Mouse (Mus musculus) neural tube, embryonic 14.5 days (tissue): ENCODE measurements around the gene Gm13289. TPM values are rescaled to one million over a fixed set of nuclear protein-coding genes. Genes with fewer than 3 reads are reported as not detected.
"Not testable (repeated sequence)": the region's sequence is repeated elsewhere in the genome, so short reads cannot be mapped to it uniquely, and the experiment has no call there.

ENCODE experiments used
- ATAC-seq: fragments of 200-750 bp; cut with Nextera tagmentation; 2 replicates; pipeline ENCODE4 v1.8.0; 2017; ENCODE audit warnings: low read depth, mild to moderate bottlenecking, moderate TSS enrichment, moderate library complexity
- H3K27ac ChIP-seq: fragments of 300-500 bp; sonication (generic); 2 replicates; pipeline ENCODE4 v1.5.1; 2014; ENCODE audit warnings: low read depth, mild to moderate bottlenecking, control low read depth, low read length, moderate library complexity, mixed read lengths
- H3K27me3 ChIP-seq: fragments of 300-500 bp; sonication (generic); 2 replicates; pipeline ENCODE4 v1.6.1; 2014; ENCODE audit warnings: low read length; ENCODE audit not compliant: control insufficient read depth, insufficient read depth
- H3K36me3 ChIP-seq: fragments of 300-500 bp; sonication (generic); 2 replicates; pipeline ENCODE4 v1.6.1; 2014; ENCODE audit warnings: low read length, mixed read lengths; ENCODE audit not compliant: control insufficient read depth, insufficient read depth
- H3K4me1 ChIP-seq: fragments of 300-500 bp; sonication (generic); 2 replicates; pipeline ENCODE4 v1.6.1; 2014; ENCODE audit warnings: low read length; ENCODE audit not compliant: control insufficient read depth, insufficient read depth
- H3K4me2 ChIP-seq: fragments of 300-500 bp; sonication (generic); 2 replicates; pipeline ENCODE4 v1.6.1; 2014; ENCODE audit warnings: mild to moderate bottlenecking, low read depth, low read length, control low read depth
- H3K4me3 ChIP-seq: fragments of 300-500 bp; sonication (generic); 2 replicates; pipeline ENCODE4 v1.5.1; 2014; ENCODE audit warnings: low read depth, low read length, control low read depth, mixed read lengths
- H3K9ac ChIP-seq: fragments of 300-500 bp; sonication (generic); replicated peaks from 2 replicates; pipeline ENCODE4 v1.6.1; 2014; ENCODE audit warnings: low read depth, mild to moderate bottlenecking, control low read depth, low read length, mixed read lengths
- H3K9me3 ChIP-seq: fragments of 300-500 bp; sonication (generic); 2 replicates; pipeline ENCODE4 v1.6.1; 2016; ENCODE audit warnings: low read length; ENCODE audit not compliant: control insufficient read depth
- WGBS: fragments of 180-500 bp; shearing (Covaris S2); extraction: QIAGEN DNeasy Blood & Tissue Kit; methylation state at CpG from one replicate; pipeline ENCODE4 v1.1.7; 2014; 5-methylcytosine and 5-hydroxymethylcytosine counted together
- polyA plus RNA-seq: library from polyadenylated mRNA; unstranded; fragments of >200 nt; fragmentation: Nextera tagmentation; extraction: Ambion mirVana; gene quantifications from 2 replicates; pipeline ENCODE4 v1.2.1, GENCODE M21; 2014

The Gm13289 gene
- polyA plus RNA-seq, 1 experiment from 2014 or later, result not detected

- H3K4me3 ChIP-seq, H3K36me3 ChIP-seq, H3K27ac ChIP-seq, H3K9ac ChIP-seq, ATAC-seq, H3K9me3 ChIP-seq, H3K4me1 ChIP-seq, H3K27me3 ChIP-seq, H3K4me2 ChIP-seq: not testable (repeated sequence)
- WGBS, result 0% methylated on average over 1 of the region's 7 CpGs
These were observed 22.6 kb downstream of the Gm13289 start, which contains the start of gene Gm13285 for GRCm38 (mm10) chr4:88799365-88799764. Gene Gm13285, plus strand, starts transcription at chr4:88799665.

- whole genome bisulfite sequencing, result no CpG with 5 or more reads among the region's 29 CpGs
- not testable (repeated sequence) for H3K4me3 ChIP-seq, H3K27me3 ChIP-seq, H3K4me2 ChIP-seq, ATAC-seq, H3K36me3 ChIP-seq, H3K4me1 ChIP-seq, H3K9ac ChIP-seq, H3K27ac ChIP-seq, H3K9me3 ChIP-seq
These were observed 26.2 kb downstream of the Gm13289 start, which contains the start of gene Gm13287 for GRCm38 (mm10) chr4:88802954-88803353. Gene Gm13287, plus strand, starts transcription at chr4:88803254.

- not testable (repeated sequence) for H3K9me3 ChIP-seq, H3K4me3 ChIP-seq, H3K4me1 ChIP-seq, ATAC-seq, H3K36me3 ChIP-seq, H3K4me2 ChIP-seq, H3K27me3 ChIP-seq, H3K9ac ChIP-seq, H3K27ac ChIP-seq
- no CpG with 5 or more reads among the region's 8 CpGs for WGBS
These were observed 28.5 kb downstream of the Gm13289 start, which contains the start of gene Gm13288 for GRCm38 (mm10) chr4:88805231-88805630. Gene Gm13288, plus strand, starts transcription at chr4:88805531.

GRCm38 (mm10) chr4:88805761-88806160 lies 29.0 kb downstream of the Gm13289 start:
- H3K4me1 ChIP-seq, H3K27me3 ChIP-seq, H3K9ac ChIP-seq, H3K27ac ChIP-seq, ATAC-seq, H3K9me3 ChIP-seq, H3K36me3 ChIP-seq, H3K4me2 ChIP-seq, H3K4me3 ChIP-seq: not testable (repeated sequence)
- 0% methylated on average over 7 of the region's 34 CpGs for WGBS

- Histone ChIP-seq H3K27me3 (no peaks in the 10 kb centered on the region), H3K4me2 (no peak within 1 kb of the TSS), H3K4me3 (no peak within 1 kb of the TSS), H3K4me1 (no peaks in the 10 kb centered on the region), H3K27ac (no peak within 1 kb of the TSS), H3K9ac (no peak within 1 kb of the TSS), H3K9me3 (no peaks in the 10 kb centered on the region), H3K36me3 (no peaks in the 10 kb centered on the region)
- 75% methylated on average over 3 of the region's 3 CpGs for WGBS
- ATAC-seq, result no peak
These were observed 39.2 kb downstream of the Gm13289 start, which contains the start of gene Ifna7 for GRCm38 (mm10) chr4:88815928-88816327. Gene Ifna7, plus strand, starts transcription at chr4:88816228.

- Histone ChIP-seq H3K4me2 (no peak within 1 kb of the TSS), H3K27me3 (no peaks in the 10 kb centered on the region), H3K9me3 (no peaks in the 10 kb centered on the region), H3K4me3 (no peak within 1 kb of the TSS), H3K4me1 (no peaks in the 10 kb centered on the region), H3K9ac (no peak within 1 kb of the TSS), H3K36me3 (no peaks in the 10 kb centered on the region), H3K27ac (no peak within 1 kb of the TSS)
- no peak for ATAC-seq
- WGBS, result 100% methylated on average over 1 of the region's 1 CpGs
These were observed 42.9 kb downstream of the Gm13289 start, which contains the start of gene Ifna11 for GRCm38 (mm10) chr4:88819659-88820058. Gene Ifna11, plus strand, starts transcription at chr4:88819959.

- Histone ChIP-seq H3K4me1 (no peaks in the 10 kb centered on the region), H3K9ac (no peak overlapping the region), H3K9me3 (no peaks in the 10 kb centered on the region), H3K27ac (no peak overlapping the region), H3K27me3 (no peaks in the 10 kb centered on the region), H3K4me2 (no peak overlapping the region), H3K4me3 (no peak overlapping the region), H3K36me3 (no peaks in the 10 kb centered on the region)
- ATAC-seq, result no peak
- 34% methylated on average over 4 of the region's 4 CpGs for WGBS
These were observed 46.3 kb downstream of the Gm13289 start for GRCm38 (mm10) chr4:88822995-88823394.

Other genes with a start within 250 kb of the Gm13289 start
- not detected in 2 replicates for gene Ifna15, start 218.7 kb upstream of the Gm13289 start, polyA plus RNA-seq
- gene Ifna14, start 205.1 kb upstream of the Gm13289 start, polyA plus RNA-seq, result not detected in 2 replicates
- not detected in 2 replicates for gene Ifna9, start 184.5 kb upstream of the Gm13289 start, polyA plus RNA-seq
- gene Ifna12, start 173.5 kb upstream of the Gm13289 start, polyA plus RNA-seq, result not detected in 2 replicates
- not detected in 2 replicates for gene C87499, start 142.5 kb upstream of the Gm13289 start, polyA plus RNA-seq
- gene Ifna13, start 132.5 kb upstream of the Gm13289 start, polyA plus RNA-seq, result not detected in 2 replicates
- not detected in 2 replicates for gene Ifna16, start 100.0 kb upstream of the Gm13289 start, polyA plus RNA-seq
- not detected in 2 replicates for gene Ifna2, start 93.0 kb upstream of the Gm13289 start, polyA plus RNA-seq
- not detected in 2 replicates for gene Ifnab, start 85.6 kb upstream of the Gm13289 start, polyA plus RNA-seq
- 1.6 and 2.6 TPM in 2 replicates for gene Gm26566, start 55.1 kb upstream of the Gm13289 start, polyA plus RNA-seq
- gene Klhl9, start 54.5 kb upstream of the Gm13289 start, polyA plus RNA-seq, result 129 and 164 TPM in 2 replicates
- not detected in 2 replicates for gene Gm13271, start 22.1 kb upstream of the Gm13289 start, polyA plus RNA-seq
- not detected in 2 replicates for gene Gm13283, start 16.8 kb upstream of the Gm13289 start, polyA plus RNA-seq
- not detected in 2 replicates for gene Gm13290, start 3.1 kb upstream of the Gm13289 start, polyA plus RNA-seq
- gene Gm13272, start 2.9 kb downstream of the Gm13289 start, polyA plus RNA-seq, result not detected in 2 replicates
- gene Ifnz, start 5.2 kb downstream of the Gm13289 start, polyA plus RNA-seq, result not detected in 2 replicates
- not detected in 2 replicates for gene Gm13276, start 8.8 kb downstream of the Gm13289 start, polyA plus RNA-seq
- not detected in 2 replicates for gene Gm13277, start 11.7 kb downstream of the Gm13289 start, polyA plus RNA-seq
- gene Gm13278, start 14.6 kb downstream of the Gm13289 start, polyA plus RNA-seq, result not detected in 2 replicates
- gene Gm13275, start 17.6 kb downstream of the Gm13289 start, polyA plus RNA-seq, result not detected in 2 replicates
- not detected in 2 replicates for gene Gm13279, start 20.5 kb downstream of the Gm13289 start, polyA plus RNA-seq
- not detected in 2 replicates for gene Gm13285, start 22.7 kb downstream of the Gm13289 start, polyA plus RNA-seq
- gene Gm13287, start 26.3 kb downstream of the Gm13289 start, polyA plus RNA-seq, result not detected in 2 replicates
- not detected in 2 replicates for gene Gm13288, start 28.6 kb downstream of the Gm13289 start, polyA plus RNA-seq
- not detected in 2 replicates for gene Ifna7, start 39.3 kb downstream of the Gm13289 start, polyA plus RNA-seq
- gene Ifna11, start 43.0 kb downstream of the Gm13289 start, polyA plus RNA-seq, result not detected in 2 replicates
- not detected in 2 replicates for gene Ifna6, start 50.5 kb downstream of the Gm13289 start, polyA plus RNA-seq
- not detected in 2 replicates for gene Ifna5, start 58.6 kb downstream of the Gm13289 start, polyA plus RNA-seq
- gene Ifna4, start 64.9 kb downstream of the Gm13289 start, polyA plus RNA-seq, result not detected in 2 replicates
- not detected in 2 replicates for gene Ifna1, start 73.2 kb downstream of the Gm13289 start, polyA plus RNA-seq
- gene Ifne, start 103.3 kb downstream of the Gm13289 start, polyA plus RNA-seq, result not detected in 2 replicates